Mouse (Mus musculus) urinary bladder, postnatal 25 days (tissue): ENCODE measurements around the gene Lrch3.
"Not testable (repeated sequence)": the region's sequence is repeated elsewhere in the genome, so short reads cannot be mapped to it uniquely, and the experiment has no call there.

Source experiments
- DNase-seq: peaks from one replicate; pipeline ENCODE4 v3.0.0; 2022; ENCODE audit warnings: low spot score

Gene Lrch3

GRCm38 (mm10) chr16:32913212-32913611, 688 bp upstream of the Lrch3 start:
- no peak for DNase-seq

DNA sequence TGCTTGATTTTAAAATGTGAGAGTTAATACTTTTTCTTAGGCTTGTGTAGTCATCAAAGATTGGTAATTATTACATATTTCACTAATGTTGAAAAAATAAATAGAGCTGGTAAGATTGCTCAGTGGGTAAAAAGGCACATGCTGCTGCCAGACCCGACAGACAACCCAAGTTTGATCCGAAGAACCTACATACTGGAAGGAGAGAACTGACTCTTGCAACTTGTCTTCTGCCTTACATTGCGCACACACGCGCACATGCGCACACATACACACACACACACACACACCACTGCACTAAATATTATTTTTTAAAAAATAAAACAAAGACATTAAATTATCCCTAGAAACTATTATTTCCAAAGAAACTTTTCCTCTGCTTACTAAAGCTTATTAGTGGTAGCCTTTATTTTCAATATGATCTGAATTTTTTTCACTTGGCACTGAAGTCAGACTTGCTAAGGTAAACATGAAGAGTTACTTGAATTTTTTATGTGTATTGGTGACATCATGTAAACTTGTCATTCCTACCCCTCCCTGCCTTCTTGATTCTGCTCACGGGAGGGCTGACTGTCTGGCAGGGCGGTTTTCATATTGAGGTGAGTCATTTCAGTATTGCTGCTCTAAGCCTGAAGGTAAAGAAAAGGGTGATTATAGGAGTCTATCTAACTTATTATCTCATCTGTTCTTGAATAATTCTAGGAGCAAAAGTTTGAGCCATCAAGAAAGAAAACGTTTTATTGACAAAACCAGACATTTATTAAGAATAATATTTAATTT, 1.6 kb downstream of the Lrch3 start:
- no peak for DNase-seq

DNA sequence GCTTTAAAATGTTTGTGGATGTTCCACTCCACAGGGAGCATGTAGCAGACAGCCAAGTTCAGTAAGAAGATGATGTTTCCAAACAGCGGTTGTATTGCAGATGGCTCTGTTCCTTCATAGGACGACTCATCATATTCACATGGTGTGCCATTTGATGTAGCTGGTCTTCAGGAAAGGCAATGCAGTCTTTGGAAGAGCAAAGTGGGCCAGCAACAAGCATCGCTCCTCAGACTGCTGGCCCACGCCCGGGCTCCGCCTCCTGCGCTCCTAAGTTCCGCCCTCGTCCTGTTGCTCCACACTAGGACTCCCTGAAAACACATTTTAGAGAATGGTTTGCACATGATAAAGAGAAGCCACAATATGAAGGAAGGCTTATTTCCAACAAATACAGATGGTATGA, 12.7 kb downstream of the Lrch3 start:
- not testable (repeated sequence) for DNase-seq

GRCm38 (mm10) chr16:32927044-32927443, 13.1 kb downstream of the Lrch3 start:
- no peak for DNase-seq

GRCm38 (mm10) chr16:32929918-32930317, 16.0 kb downstream of the Lrch3 start:
- no peak for DNase-seq

DNA sequence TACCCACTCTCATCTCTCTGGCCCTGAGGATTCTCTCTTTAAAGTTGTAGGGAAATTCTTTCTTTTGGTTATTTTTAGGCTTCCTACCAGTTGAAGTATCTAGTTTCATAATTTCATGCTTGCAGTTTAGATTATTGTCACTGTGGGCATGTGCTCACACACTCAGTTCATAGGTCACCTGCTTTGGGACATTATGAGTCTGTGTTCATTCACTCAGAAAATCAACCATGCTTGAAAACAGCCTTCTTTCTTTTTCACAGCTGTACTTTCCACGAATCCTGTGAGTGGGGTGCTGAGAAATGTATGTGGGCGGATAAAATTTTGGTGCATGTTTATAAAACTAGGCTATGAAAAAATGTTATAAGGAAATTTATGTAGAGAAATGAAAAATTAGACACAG, 20.6 kb downstream of the Lrch3 start:
- no peak for DNase-seq

- DNase-seq = no peak
These were observed 21.2 kb downstream of the Lrch3 start for GRCm38 (mm10) chr16:32935088-32935487.

- no peak for DNase-seq
These were observed 23.5 kb downstream of the Lrch3 start for GRCm38 (mm10) chr16:32937358-32937757.

DNA sequence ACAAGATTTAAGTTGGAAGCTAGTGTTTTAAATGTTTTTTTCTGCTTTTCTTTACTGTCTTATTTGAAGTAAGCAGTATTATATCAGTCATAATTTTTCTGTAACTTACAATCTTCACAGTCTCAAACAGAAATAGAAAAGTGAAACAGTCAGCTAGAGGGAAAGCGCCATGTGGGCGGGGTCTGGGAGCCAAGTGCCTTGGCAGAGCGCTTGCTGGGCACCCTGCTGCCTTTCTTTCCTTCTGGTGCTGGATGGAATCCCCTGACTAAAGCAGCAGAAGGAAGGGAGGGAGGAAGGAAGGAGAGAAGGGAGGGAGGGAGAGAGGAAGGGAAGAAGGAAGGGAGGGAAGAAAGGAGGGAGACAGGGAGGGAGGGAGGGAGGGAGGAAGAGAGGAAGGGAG, 25.4 kb downstream of the Lrch3 start:
- not testable (repeated sequence) for DNase-seq

DNA sequence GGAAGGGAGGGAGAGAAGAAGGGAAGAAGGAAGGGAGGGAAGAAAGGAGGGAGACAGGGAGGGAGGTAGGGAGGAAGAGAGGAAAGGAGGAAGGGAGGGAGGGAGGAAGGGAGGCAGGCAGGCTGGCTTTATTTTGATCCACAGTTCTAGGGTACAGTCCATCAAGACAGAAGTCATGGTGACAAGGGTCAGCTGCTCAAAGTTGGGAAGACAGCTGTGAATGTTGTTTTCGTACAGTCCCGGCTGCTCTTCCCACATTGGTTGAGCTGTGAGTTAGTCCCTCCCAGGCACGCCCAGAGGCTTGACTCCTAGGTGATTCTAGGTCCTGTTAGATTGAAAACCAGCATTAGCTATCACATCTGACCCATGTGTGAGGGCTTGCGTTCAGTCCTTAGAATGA, 25.8 kb downstream of the Lrch3 start:
- not testable (repeated sequence) for DNase-seq

DNA sequence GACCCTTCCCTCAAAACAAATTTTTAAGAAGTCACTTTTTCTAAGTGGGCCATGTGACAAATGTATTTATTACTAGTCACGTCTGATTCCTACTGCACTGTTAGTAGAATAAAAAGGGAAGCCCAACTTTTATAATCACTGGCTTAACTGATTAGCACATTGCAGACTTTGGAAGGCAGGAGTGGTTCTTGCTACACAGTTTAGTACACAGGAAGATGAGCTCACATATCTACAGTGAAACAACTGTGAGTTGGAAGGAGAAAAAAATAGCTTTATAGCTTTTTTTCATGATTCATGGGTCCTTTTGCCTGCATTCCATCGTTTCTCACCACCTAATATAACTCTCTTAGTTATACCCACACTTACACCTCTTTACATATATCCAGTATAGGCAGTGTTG, 27.3 kb downstream of the Lrch3 start:
- DNase-seq = not testable (repeated sequence)

DNA sequence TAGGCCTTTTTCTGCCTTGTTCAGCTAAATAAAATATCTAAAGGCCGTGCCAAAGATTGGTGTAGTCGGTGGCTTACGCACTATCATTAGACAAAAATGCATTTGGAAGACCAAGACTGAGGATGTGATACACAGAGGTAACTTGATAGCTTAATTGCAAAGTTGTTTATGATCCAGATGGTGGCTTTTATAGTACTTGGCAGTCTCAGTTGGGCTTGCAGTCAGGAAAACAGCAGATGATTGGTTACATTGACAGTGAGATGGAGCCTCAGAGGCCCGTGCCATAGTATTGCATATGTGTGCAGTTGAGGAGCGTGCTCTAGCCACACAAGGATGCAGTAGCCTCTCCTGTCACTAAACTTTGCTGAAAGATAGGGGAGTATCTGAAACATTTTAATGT, 28.8 kb downstream of the Lrch3 start:
- no peak for DNase-seq

DNA sequence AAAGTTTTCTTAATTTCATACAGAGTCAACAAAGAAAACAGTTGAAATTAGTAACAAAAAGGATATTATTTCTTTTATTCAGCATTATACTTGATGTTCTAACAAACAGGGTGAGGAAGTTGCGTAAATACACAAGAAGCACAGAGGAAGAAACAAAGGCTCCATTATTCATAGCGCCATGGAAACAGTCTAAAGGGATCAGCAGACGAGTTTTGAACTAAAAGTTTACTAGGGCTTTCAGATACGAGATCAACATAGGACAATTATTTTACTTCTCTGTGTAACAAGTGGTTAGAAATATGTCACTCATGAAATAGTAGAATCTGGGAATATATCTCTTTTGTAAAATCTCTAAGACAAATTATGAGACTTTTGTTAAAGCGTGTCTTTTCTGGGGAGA, 31.5 kb downstream of the Lrch3 start:
- no peak for DNase-seq

DNA sequence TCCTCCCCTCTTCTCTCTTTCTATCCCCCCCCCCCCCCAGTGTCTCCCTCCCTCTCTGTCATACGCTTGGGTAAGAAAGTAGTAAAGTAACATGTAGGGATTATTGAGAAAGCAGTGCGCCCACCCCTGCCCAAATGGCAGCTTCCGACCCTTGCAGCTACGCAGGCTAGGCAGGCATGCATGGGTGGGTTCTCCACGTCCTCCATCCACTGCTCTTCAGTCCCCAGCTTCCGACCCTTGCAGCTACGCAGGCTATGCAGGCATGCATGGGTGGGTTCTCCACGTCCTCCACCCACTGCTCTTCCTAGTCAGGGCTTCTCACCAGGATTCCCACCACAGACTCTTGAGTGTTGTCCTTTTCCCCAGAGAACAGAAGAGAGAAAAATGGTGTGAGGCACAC, 34.1 kb downstream of the Lrch3 start:
- DNase-seq = no peak

GRCm38 (mm10) chr16:32948656-32949055, 34.8 kb downstream of the Lrch3 start:
- DNase-seq = no peak

DNA sequence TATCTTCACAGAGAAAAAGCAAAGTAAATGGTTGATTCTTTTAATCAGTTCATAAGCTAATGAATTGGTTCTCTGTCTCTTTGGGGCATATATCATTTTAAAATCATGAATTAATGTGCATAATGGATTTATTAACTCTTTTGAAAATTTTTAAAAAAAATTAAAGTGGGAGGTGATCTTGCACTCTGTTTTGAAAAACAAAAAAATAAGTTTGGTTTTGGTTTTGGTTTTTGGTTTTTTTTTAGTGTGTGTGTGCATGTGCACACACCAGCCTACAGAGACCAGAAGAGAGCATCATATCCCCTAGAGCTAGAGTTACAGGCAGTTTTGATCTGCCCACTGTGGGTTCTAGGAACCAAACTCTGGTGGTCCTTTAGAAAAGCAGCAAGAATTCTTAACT, 35.4 kb downstream of the Lrch3 start:
- no peak for DNase-seq

DNA sequence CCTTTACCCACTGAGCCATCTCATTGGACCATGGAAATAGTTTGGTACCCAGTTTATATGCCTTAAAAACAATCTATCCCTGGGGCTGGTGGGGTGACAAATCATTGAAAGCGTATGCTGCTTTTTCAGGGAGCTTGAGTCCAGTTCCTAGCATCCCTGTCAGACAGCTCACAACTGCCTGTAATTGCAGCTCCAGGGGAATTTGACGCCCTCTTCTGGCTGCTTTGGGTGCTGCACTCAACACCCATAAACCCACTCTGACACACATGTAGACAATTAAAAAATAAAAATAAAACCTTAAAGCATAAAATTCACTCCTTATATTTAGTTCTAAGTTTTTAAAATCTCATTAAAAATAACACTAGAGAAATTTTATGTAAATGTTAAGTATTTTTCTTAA, 37.2 kb downstream of the Lrch3 start:
- no peak for DNase-seq

DNA sequence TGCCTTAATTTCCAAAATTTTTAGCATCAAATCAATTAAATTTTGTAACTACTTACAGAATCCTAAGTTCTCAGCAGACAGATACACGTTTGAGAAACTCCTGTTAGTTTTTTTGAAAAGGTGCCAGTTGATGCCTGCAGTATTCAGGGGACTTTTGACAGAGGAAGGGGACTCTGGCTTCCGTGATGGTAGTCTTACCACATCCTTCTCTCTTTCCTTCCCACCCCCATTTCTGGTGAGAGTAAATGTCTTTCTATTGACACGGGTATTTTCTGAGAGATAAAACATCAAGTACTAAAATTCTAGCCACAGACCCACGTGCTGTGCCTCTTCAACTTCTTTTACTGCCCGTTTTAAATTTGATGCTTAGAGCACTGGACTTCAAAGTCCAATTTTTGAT, 39.9 kb downstream of the Lrch3 start:
- no peak for DNase-seq

DNA sequence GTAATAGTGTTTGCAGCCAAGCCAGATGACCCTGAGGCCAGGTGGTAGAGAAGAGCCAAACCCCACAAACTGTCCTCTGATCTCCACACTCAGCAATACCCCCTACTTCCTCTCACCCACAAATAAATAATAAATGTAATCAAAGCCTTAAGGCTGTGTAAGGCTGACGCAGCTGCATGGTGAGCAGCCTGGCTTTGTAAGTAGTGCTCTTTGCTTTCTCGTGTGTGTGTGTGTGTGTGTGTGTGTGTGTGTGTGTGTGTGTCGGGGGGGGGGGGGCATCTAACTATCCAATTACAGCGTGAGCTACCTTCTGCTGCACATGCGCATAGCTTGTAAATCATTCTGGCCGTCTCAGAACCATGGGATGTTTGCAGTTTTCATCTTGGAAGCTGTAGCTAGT, 40.4 kb downstream of the Lrch3 start:
- DNase-seq = no peak

GRCm38 (mm10) chr16:32956889-32957288, 43.0 kb downstream of the Lrch3 start:
- no peak for DNase-seq

- DNase-seq = no peak
These were observed 58.6 kb downstream of the Lrch3 start for GRCm38 (mm10) chr16:32972535-32972934.

GRCm38 (mm10) chr16:32973047-32973446, 59.1 kb downstream of the Lrch3 start:
- no peak for DNase-seq

DNA sequence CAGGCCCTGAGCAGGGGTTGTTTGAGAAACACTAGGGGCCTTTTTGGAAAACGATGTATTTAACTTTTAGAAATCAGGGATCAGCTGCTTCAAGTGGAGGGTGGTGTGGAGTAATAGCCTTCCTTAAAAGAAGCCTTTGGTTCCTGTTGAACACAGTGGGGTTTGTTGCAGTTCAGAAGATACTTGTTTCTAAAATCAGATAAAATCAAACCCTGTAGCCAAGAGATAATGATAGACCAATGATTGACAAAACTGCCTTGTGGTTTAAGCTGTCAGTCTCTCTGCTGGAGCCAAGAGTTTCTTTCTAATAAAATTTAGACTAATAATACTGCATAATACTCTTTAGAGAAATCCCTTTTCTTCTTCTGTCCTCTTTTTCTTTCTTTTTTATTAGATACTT, 66.3 kb downstream of the Lrch3 start:
- no peak for DNase-seq

- no peak for DNase-seq
These were observed 67.5 kb downstream of the Lrch3 start for GRCm38 (mm10) chr16:32981405-32981804.
